Mouse (Mus musculus) kidney, adult 2 months (tissue): ENCODE measurements around the gene Dab2ip.

ENCODE experiments used
- CTCF ChIP-seq: fragments of 200-500 bp; conservative IDR thresholded peaks from 2 replicates; pipeline ENCODE4 v1.5.1; 2011; ENCODE audit warnings: low read depth, mild to moderate bottlenecking, control low read depth, low read length, moderate library complexity, mixed read lengths; ENCODE audit not compliant: insufficient read depth, insufficient read length
- POLR2A ChIP-seq: fragments of 200-500 bp; IDR thresholded peaks from one replicate; pipeline ENCODE4 v1.6.1; 2011; ENCODE audit warnings: low read depth, low read length, control low read depth

DNA sequence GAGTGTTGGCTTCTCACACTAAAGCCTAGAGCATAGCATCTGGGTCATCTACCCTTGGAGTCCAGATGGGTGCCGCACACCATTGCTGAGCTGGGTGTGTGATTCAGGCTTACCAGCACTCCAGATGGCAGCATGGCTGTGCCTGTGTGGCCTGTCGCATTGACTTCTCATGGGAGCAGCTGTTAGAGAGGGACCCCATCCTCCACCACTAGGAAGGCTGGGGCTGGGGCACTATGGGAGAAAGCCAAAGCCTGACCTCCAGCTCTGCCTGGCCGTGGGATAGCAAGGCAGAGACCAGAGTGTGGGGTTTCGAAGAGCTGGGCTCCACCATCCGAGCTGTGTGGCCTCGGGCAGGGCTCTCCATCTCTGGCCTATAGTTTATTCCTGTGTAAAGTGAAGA, 67.5 kb downstream of the Dab2ip start:
- TF ChIP-seq CTCF (no peak), POLR2A (no peak)
